Mouse (Mus musculus): Measurements from ENCODE around the gene Gm19426.

GRCm38 (mm10) chr2:84721182-84721581 is 22.3 kb downstream of the Gm19426 start:
- TF ChIP-seq CTCF (IDR thresholded peaks at IDR 0.05; ENCODE audit: low read depth) (no peak), EP300 (IDR thresholded peaks at IDR 0.05; ENCODE audit: low read depth) (no peak)
